Mouse (Mus musculus): ENCODE data around the gene Tbc1d8b. TPM values are rescaled to one million over a fixed set of nuclear protein-coding genes. Genes with fewer than 3 reads are reported as not detected.

Tbc1d8b gene
- polyA plus RNA-seq (2015; fragmentation: Nextera tagmentation; extraction: Ambion mirVana), result 0.68 and 0.85 TPM in 2 replicates

GRCm38 (mm10) chrX:139684775-139685695, at the start of gene Tbc1d8b:
Tbc1d8b (plus strand) TSS chrX:139684996.
- ATAC-seq (ENCODE audit: low read depth), result peak; percentile 100
- H3K9me3 ChIP-seq (replicated peaks), result no peaks in the 10 kb centered on the region
- H3K27ac ChIP-seq, result no peak within 1 kb of the TSS
- peak within 1 kb of the TSS; percentile 68 for H3K4me3 ChIP-seq (replicated peaks)
- H3K9ac ChIP-seq, result peak within 1 kb of the TSS; percentile 71
- 9% methylated on average over 43 of the region's 43 CpGs for WGBS (ENCODE audit: insufficient replicate concordance)
- peaks cover 12% of the 10 kb centered on the region for H3K4me1 ChIP-seq (replicated peaks)
- H3K36me3 ChIP-seq, result no peaks in the 10 kb centered on the region
- peak within 1 kb of the TSS; percentile 71 for H3K4me2 ChIP-seq
- H3K27me3 ChIP-seq, result no peaks in the 10 kb centered on the region
- DNase-seq, result peak; percentile 61

GRCm38 (mm10) chrX:139639744-139640143, 45.1 kb upstream of the Tbc1d8b start:
- Histone ChIP-seq H3K27me3 (no peaks in the 10 kb centered on the region), H3K36me3 (no peaks in the 10 kb centered on the region), H3K9me3 (replicated peaks) (no peaks in the 10 kb centered on the region), H3K4me1 (replicated peaks) (no peaks in the 10 kb centered on the region), H3K4me3 (replicated peaks) (no peak overlapping the region), H3K4me2 (no peak overlapping the region), H3K9ac (no peak overlapping the region), H3K27ac (no peak overlapping the region)
- DNase-seq (no peak), ATAC-seq (ENCODE audit: low read depth) (no peak)
- WGBS (ENCODE audit: insufficient replicate concordance), result 21% methylated on average over 2 of the region's 2 CpGs

GRCm38 (mm10) chrX:139640418-139640817, 44.4 kb upstream of the Tbc1d8b start:
- no peak overlapping the region for H3K27ac ChIP-seq
- ATAC-seq (ENCODE audit: low read depth), result no peak

GRCm38 (mm10) chrX:139652226-139652625, 32.6 kb upstream of the Tbc1d8b start:
- Histone ChIP-seq H3K9ac (no peak overlapping the region), H3K4me1 (replicated peaks) (peaks cover 17% of the 10 kb centered on the region)
- WGBS (ENCODE audit: insufficient replicate concordance), result 72% methylated on average over 5 of the region's 5 CpGs

More at GRCm38 (mm10) chrX:139640418-139640817, 44.4 kb upstream of the Tbc1d8b start:
- no peak for DNase-seq
- Histone ChIP-seq H3K36me3 (no peaks in the 10 kb centered on the region), H3K9me3 (replicated peaks) (no peaks in the 10 kb centered on the region), H3K9ac (no peak overlapping the region), H3K4me3 (replicated peaks) (no peak overlapping the region), H3K4me2 (no peak overlapping the region), H3K4me1 (replicated peaks) (no peaks in the 10 kb centered on the region), H3K27me3 (no peaks in the 10 kb centered on the region)

GRCm38 (mm10) chrX:139653292-139653691, 31.5 kb upstream of the Tbc1d8b start:
- peak; percentile 28 for DNase-seq

More at GRCm38 (mm10) chrX:139652226-139652625, 32.6 kb upstream of the Tbc1d8b start:
- no peak overlapping the region for H3K27ac ChIP-seq
- H3K36me3 ChIP-seq, result no peaks in the 10 kb centered on the region
- H3K9me3 ChIP-seq (replicated peaks), result no peaks in the 10 kb centered on the region
- DNase-seq (no peak), ATAC-seq (ENCODE audit: low read depth) (no peak)
- no peaks in the 10 kb centered on the region for H3K27me3 ChIP-seq
- H3K4me3 ChIP-seq (replicated peaks), result no peak overlapping the region
- H3K4me2 ChIP-seq, result no peak overlapping the region

GRCm38 (mm10) chrX:139654350-139655063, 30.3 kb upstream of the Tbc1d8b start:
- ATAC-seq (ENCODE audit: low read depth), result peak; percentile 78

More at GRCm38 (mm10) chrX:139653292-139653691, 31.5 kb upstream of the Tbc1d8b start:
- Histone ChIP-seq H3K9ac (no peak overlapping the region), H3K36me3 (no peaks in the 10 kb centered on the region), H3K4me2 (0 out of 2 replicates have a peak overlapping the region, but pooled peaks have one; percentile 17), H3K9me3 (replicated peaks) (no peaks in the 10 kb centered on the region), H3K27ac (no peak overlapping the region), H3K4me1 (replicated peaks) (peaks cover 17% of the 10 kb centered on the region), H3K4me3 (replicated peaks) (no peak overlapping the region), H3K27me3 (no peaks in the 10 kb centered on the region)
- ATAC-seq (ENCODE audit: low read depth), result peak; percentile 83
- WGBS (ENCODE audit: insufficient replicate concordance), result 34% methylated on average over 3 of the region's 3 CpGs

GRCm38 (mm10) chrX:139662111-139662510, 22.7 kb upstream of the Tbc1d8b start:
- WGBS (ENCODE audit: insufficient replicate concordance), result 35% methylated on average over 1 of the region's 1 CpGs
- DNase-seq, result no peak
- no peak overlapping the region for H3K27ac ChIP-seq
- H3K4me3 ChIP-seq (replicated peaks), result no peak overlapping the region
- no peaks in the 10 kb centered on the region for H3K4me1 ChIP-seq (replicated peaks)
- H3K9ac ChIP-seq, result no peak overlapping the region
- H3K27me3 ChIP-seq, result no peaks in the 10 kb centered on the region
- no peaks in the 10 kb centered on the region for H3K36me3 ChIP-seq
- H3K4me2 ChIP-seq, result no peak overlapping the region
- no peak for ATAC-seq (ENCODE audit: low read depth)
- no peaks in the 10 kb centered on the region for H3K9me3 ChIP-seq (replicated peaks)

More at GRCm38 (mm10) chrX:139654350-139655063, 30.3 kb upstream of the Tbc1d8b start:
- no peaks in the 10 kb centered on the region for H3K36me3 ChIP-seq
- no peak overlapping the region for H3K27ac ChIP-seq
- peaks cover 17% of the 10 kb centered on the region for H3K4me1 ChIP-seq (replicated peaks)
- no peaks in the 10 kb centered on the region for H3K9me3 ChIP-seq (replicated peaks)
- no peaks in the 10 kb centered on the region for H3K27me3 ChIP-seq
- no peak overlapping the region for H3K4me3 ChIP-seq (replicated peaks)
- DNase-seq, result peak; percentile 27
- 46% methylated on average over 5 of the region's 5 CpGs for WGBS (ENCODE audit: insufficient replicate concordance)
- no peak overlapping the region for H3K9ac ChIP-seq
- no peak overlapping the region for H3K4me2 ChIP-seq

GRCm38 (mm10) chrX:139665829-139666228, 19.0 kb upstream of the Tbc1d8b start:
- Histone ChIP-seq H3K9me3 (replicated peaks) (no peaks in the 10 kb centered on the region), H3K27me3 (no peaks in the 10 kb centered on the region), H3K4me3 (replicated peaks) (no peak overlapping the region), H3K27ac (no peak overlapping the region), H3K4me2 (no peak overlapping the region), H3K4me1 (replicated peaks) (no peaks in the 10 kb centered on the region), H3K36me3 (no peaks in the 10 kb centered on the region), H3K9ac (no peak overlapping the region)
- DNase-seq (no peak), ATAC-seq (ENCODE audit: low read depth) (no peak)
- 70% methylated on average over 2 of the region's 2 CpGs for WGBS (ENCODE audit: insufficient replicate concordance)

- 21% methylated on average over 8 of the region's 8 CpGs for WGBS (ENCODE audit: insufficient replicate concordance)
- Histone ChIP-seq H3K9me3 (replicated peaks) (no peaks in the 10 kb centered on the region), H3K36me3 (no peaks in the 10 kb centered on the region), H3K4me1 (replicated peaks) (peaks cover 12% of the 10 kb centered on the region), H3K27me3 (no peaks in the 10 kb centered on the region), H3K9ac (peak overlapping the region; percentile 71), H3K27ac (no peak overlapping the region), H3K4me2 (peak overlapping the region; percentile 71), H3K4me3 (replicated peaks) (peak overlapping the region; percentile 68)
- DNase-seq (no peak), ATAC-seq (ENCODE audit: low read depth) (peak; percentile 20)
These were observed 404 bp upstream of the Tbc1d8b start for GRCm38 (mm10) chrX:139684410-139684774.

- DNase-seq (no peak), ATAC-seq (ENCODE audit: low read depth) (no peak)
- Histone ChIP-seq H3K27ac (no peak within 1 kb of the TSS), H3K27me3 (no peaks in the 10 kb centered on the region), H3K9ac (no peak within 1 kb of the TSS), H3K4me3 (replicated peaks) (no peak within 1 kb of the TSS), H3K4me1 (replicated peaks) (no peaks in the 10 kb centered on the region), H3K4me2 (no peak within 1 kb of the TSS), H3K36me3 (no peaks in the 10 kb centered on the region), H3K9me3 (replicated peaks) (no peaks in the 10 kb centered on the region)
- 85% methylated on average over 8 of the region's 8 CpGs for WGBS (ENCODE audit: insufficient replicate concordance)
These were observed 29.6 kb downstream of the Tbc1d8b start, which contains the start of gene Gm15013 for GRCm38 (mm10) chrX:139714381-139714780. Gm15013 (minus strand) TSS chrX:139714481.

- Histone ChIP-seq H3K36me3 (no peaks in the 10 kb centered on the region), H3K4me3 (replicated peaks) (no peak overlapping the region), H3K9me3 (replicated peaks) (no peaks in the 10 kb centered on the region), H3K27me3 (no peaks in the 10 kb centered on the region), H3K4me1 (replicated peaks) (no peaks in the 10 kb centered on the region), H3K4me2 (no peak overlapping the region), H3K27ac (no peak overlapping the region), H3K9ac (no peak overlapping the region)
- WGBS (ENCODE audit: insufficient replicate concordance), result 86% methylated on average over 2 of the region's 2 CpGs
- DNase-seq (no peak), ATAC-seq (ENCODE audit: low read depth) (no peak)
These were observed 37.6 kb downstream of the Tbc1d8b start for GRCm38 (mm10) chrX:139722350-139722749.

Data from liver, embryonic 13.5 days (tissue).